27 mouse cellular contexts compared by ENCODE assay signal in genomic region chr11:92335306-92335705, GRCm38 (mm10).
"Had no signal": no experiment of that assay in that cellular context is flagged by ENCODE, and none has a peak within 500 bp of the region (broad histone marks: within the 10 kb centered on the region; RNA-seq: fewer than 3 reads in every experiment).

No protein-coding gene starts in this region.

- DNase-seq: gastrocnemius, postnatal 14 days; gastrocnemius, postnatal 36 days; heart, adult 11 months; heart, adult 2 months; heart, postnatal 14 days; heart, postnatal 36 days; kidney, adult 11 months; kidney, adult 2 months; kidney, adult 9 months; kidney, postnatal 14 days; kidney, postnatal 36 days; layer of hippocampus, adult 9-11 months; layer of hippocampus, postnatal 36 days; left cerebral cortex, postnatal 4 days had no signal

- H3K9ac ChIP-seq: heart, embryonic 13.5 days; heart, embryonic 15.5 days; hindbrain, embryonic 13.5 days; hindbrain, embryonic 15.5 days; kidney, embryonic 15.5 days; limb, embryonic 12.5 days; limb, embryonic 15.5 days; liver, embryonic 12.5 days; liver, embryonic 14.5 days had no signal

- H3K4me1 ChIP-seq: heart, embryonic 13.5 days; heart, embryonic 15.5 days; hindbrain, embryonic 13.5 days; hindbrain, embryonic 15.5 days; kidney, embryonic 15.5 days; limb, embryonic 12.5 days; limb, embryonic 15.5 days; liver, embryonic 12.5 days had no signal

- ATAC-seq: hindbrain, postnatal 0 days; intestine, embryonic 16.5 days; liver, embryonic 12.5 days had no signal

- H3K36me3 ChIP-seq: heart, embryonic 13.5 days; heart, embryonic 15.5 days; hindbrain, embryonic 13.5 days; hindbrain, embryonic 15.5 days; kidney, embryonic 15.5 days; limb, embryonic 12.5 days; limb, embryonic 15.5 days; liver, embryonic 12.5 days had no signal

- H3K4me3 ChIP-seq: heart, adult 2 months; heart, embryonic 13.5 days; heart, embryonic 15.5 days; hindbrain, embryonic 13.5 days; hindbrain, embryonic 15.5 days; kidney, embryonic 15.5 days; limb, embryonic 12.5 days; limb, embryonic 15.5 days; liver, embryonic 12.5 days had no signal

- H3K9me3 ChIP-seq: heart, embryonic 13.5 days; heart, embryonic 15.5 days; hindbrain, embryonic 13.5 days; hindbrain, embryonic 15.5 days; kidney, embryonic 15.5 days; limb, embryonic 12.5 days; limb, embryonic 15.5 days; liver, embryonic 12.5 days had no signal

- H3K27ac ChIP-seq: heart, adult 2 months; heart, embryonic 13.5 days; heart, embryonic 15.5 days; hindbrain, embryonic 13.5 days; hindbrain, embryonic 15.5 days; hindbrain, postnatal 0 days; kidney, embryonic 15.5 days; kidney, postnatal 0 days; limb, embryonic 12.5 days; limb, embryonic 15.5 days; liver, embryonic 12.5 days; liver, embryonic 14.5 days had no signal

- H3K27me3 ChIP-seq: heart, embryonic 13.5 days; heart, embryonic 15.5 days; hindbrain, embryonic 13.5 days; hindbrain, embryonic 15.5 days; kidney, embryonic 15.5 days; limb, embryonic 12.5 days; limb, embryonic 15.5 days; liver, embryonic 12.5 days had no signal

- H3K4me2 ChIP-seq: heart, embryonic 11.5 days; heart, embryonic 13.5 days; heart, embryonic 15.5 days; hindbrain, embryonic 13.5 days; hindbrain, embryonic 15.5 days; kidney, embryonic 15.5 days; limb, embryonic 12.5 days; limb, embryonic 15.5 days; liver, embryonic 12.5 days had no signal
